Mouse (Mus musculus): ENCODE measurements around the gene Pptc7.

Pptc7 gene

DNA sequence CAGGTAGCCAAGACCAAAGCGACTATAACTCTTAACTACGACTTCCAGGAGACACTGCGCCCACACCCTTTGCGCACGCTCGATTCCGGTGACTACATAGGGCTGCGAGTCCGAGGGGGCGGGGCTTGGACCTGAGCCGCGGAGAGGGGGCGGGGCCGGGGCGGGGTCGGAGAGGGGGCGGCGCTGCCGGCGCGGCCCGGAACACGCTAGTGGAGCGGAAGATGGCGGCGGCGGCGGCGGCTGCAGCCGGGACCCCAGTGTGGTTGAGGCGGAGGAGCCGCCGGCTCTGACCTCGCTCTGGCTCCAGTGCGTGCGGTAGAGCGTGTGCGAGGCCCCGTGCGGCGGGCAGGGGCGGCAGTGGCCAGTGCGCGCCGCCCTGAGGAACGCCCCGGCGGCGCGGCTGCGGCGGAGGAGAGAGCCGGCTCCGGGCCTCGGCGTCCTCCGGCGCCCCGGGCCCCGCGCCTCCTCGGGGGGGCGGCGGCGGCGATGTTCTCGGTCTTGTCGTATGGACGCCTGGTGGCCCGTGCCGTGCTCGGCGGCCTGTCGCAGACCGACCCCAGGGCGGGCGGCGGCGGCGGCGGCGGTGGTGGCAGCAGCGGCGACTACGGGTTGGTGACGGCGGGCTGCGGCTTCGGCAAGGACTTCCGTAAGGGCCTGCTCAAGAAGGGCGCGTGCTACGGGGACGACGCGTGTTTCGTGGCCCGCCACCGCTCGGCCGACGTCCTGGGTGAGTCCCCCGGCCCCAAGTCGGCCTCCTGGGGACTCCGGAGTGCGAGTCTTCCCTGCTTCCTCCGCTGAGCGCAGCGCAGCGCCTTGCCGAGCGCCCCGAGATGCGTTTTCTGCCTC is at the start of gene Pptc7:
TSS of gene Pptc7 (plus strand) at position 183 of the 846 bp plus-strand sequence.
- peak; percentile 96 for DNase-seq (ENCODE audit: low spot score)

GRCm38 (mm10) chr5:122235196-122235836 is 48.8 kb upstream of the Pptc7 start:
- DNase-seq (ENCODE audit: low spot score), result no peak

GRCm38 (mm10) chr5:122237200-122237599 is 47.0 kb upstream of the Pptc7 start:
- no peak for DNase-seq (ENCODE audit: low spot score)

DNA sequence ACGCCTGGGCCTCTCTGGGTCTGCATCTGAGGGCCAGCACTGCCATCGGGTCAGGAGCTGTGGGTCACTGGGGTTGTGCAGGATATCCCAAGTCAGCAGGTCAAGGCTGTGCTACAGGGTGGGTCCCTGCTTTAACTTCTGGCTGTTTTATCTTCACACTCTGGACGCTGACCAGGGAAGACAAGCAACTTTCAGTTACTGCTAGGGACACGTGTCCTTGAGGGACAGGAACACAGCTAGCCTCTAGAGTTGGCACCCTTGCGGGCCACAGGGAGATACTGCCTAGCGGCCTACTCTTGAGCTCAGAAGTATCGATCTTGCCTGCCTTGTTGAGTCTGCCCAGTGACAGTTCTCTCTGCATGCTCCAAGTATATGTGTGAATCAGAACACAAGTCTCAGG is 44.5 kb upstream of the Pptc7 start:
- DNase-seq (ENCODE audit: low spot score), result no peak

DNA sequence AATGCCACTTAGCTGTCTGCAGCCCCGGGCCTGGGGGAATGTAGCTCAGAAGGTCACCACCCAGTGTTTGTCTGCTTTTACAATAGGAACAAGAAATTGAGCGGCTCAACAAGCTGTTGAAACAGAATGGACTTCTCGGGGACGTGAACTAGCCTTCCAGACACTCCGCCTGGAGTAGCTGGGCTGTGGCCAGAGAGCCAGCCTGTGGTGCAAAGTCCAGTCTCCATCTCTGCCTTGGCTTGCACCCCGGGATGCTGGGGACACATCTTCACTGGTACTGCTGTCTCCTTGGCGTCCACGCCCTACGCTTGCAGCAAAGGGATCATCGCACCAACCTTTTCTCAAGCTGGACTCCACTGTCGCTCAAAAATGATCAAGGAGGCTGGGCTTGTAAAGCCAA is 43.6 kb upstream of the Pptc7 start:
- no peak for DNase-seq (ENCODE audit: low spot score)

DNA sequence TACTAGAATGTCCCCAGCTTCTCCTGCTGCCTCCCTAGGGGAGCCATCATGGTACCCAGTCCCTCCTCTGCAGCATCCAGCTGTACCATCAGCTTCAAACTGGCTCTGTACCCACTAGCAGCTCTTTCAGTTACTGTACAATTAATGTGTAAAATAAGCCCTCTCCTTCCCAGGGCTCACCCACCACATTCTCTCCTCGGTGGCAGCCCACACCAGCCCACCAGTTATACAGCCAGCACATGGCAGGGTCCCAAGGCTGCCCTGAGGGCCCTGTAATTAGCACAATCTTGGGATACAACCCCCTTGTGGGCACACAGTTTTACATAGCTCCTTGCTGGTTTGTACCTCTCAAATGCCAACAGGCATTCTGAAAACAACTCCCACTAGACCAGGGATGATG is 43.2 kb upstream of the Pptc7 start:
- no peak for DNase-seq (ENCODE audit: low spot score)

- DNase-seq (ENCODE audit: low spot score), result no peak
These were observed 41.5 kb upstream of the Pptc7 start for GRCm38 (mm10) chr5:122242521-122243123.

DNA sequence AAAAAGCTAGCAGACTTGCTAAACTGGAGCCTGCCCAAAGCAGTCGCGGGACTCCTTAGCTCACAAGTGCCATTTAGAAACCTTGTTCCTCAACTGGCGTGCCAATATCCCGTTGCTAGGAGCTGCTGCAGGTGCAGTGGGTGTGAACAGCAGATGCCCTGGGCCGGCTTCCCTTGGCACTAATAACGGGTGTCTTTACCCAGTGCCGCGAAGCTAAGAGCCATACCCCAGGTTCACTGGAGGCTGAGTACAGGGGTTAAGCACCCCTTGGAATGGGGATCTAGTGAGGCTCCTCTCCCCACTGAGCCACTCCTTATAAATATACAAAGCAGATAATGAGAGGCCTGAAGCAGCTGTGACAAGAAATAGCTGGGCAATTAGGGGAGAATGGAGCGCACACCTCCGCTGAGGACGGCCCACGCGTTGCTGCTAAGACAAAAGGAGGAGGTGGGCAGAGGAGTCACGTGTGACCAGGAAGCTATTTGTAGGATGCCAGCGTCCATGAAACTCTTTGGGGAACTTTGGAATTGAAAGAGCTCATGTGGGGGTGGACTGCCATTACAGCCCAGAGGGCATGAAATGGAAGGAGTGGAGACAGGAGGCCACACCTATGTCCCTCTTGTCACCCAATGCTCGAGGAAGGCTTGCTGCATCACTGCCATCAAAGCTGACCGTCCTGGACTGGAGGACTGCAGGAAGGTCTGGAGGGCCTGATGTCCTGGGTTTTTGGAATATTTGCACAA is 40.2 kb upstream of the Pptc7 start:
- DNase-seq (ENCODE audit: low spot score), result no peak

GRCm38 (mm10) chr5:122245186-122245585 is 39.0 kb upstream of the Pptc7 start:
- DNase-seq (ENCODE audit: low spot score), result no peak

GRCm38 (mm10) chr5:122246547-122247167 is 37.5 kb upstream of the Pptc7 start:
- DNase-seq (ENCODE audit: low spot score), result no peak

- peak; percentile 80 for DNase-seq (ENCODE audit: low spot score)
These were observed 36.6 kb upstream of the Pptc7 start for GRCm38 (mm10) chr5:122247529-122247928.

DNA sequence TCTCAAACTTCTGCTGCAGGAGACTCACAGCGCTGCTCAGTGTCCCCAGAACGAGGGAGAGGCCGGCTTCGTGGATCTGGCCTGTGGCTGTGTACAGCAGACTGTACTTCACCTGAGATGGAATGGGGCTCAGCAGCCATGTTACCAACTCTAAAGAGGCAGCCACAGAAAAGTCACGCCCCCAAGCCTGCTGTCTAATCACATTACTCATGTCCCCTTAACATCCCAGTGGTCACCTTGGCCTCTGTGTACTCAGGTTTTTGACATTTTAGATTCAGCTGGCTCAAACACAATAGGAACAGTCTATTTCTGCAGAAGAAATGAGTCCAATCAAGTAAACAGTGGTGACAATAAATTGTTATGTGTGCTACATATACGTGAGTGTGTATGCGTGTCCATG is 36.2 kb upstream of the Pptc7 start:
- DNase-seq (ENCODE audit: low spot score), result no peak

DNA sequence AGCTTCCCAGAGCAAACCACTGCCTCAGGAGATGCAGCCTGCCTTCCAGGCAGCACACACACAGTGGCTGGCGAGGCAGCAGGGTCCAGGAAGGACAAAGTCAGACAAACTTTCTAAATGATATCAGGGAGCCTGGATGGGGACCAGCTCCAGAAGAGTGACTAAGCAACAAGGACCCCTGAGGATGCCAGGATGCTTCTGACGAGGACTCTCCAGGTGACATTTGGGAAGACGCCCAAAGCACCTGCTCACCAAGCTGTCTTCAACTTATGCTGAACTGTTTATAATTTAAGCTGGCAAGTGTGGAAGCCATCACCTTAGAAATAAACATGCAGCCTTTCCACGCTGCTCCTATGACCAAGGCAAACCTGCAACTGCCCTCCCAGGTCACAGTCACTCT is 34.9 kb upstream of the Pptc7 start:
- no peak for DNase-seq (ENCODE audit: low spot score)

- DNase-seq (ENCODE audit: low spot score), result no peak
These were observed 32.1 kb upstream of the Pptc7 start for GRCm38 (mm10) chr5:122251895-122252606.

GRCm38 (mm10) chr5:122258027-122258741 is 26.0 kb upstream of the Pptc7 start:
- no peak for DNase-seq (ENCODE audit: low spot score)

- no peak for DNase-seq (ENCODE audit: low spot score)
These were observed 22.1 kb upstream of the Pptc7 start for GRCm38 (mm10) chr5:122262104-122262503.

DNA sequence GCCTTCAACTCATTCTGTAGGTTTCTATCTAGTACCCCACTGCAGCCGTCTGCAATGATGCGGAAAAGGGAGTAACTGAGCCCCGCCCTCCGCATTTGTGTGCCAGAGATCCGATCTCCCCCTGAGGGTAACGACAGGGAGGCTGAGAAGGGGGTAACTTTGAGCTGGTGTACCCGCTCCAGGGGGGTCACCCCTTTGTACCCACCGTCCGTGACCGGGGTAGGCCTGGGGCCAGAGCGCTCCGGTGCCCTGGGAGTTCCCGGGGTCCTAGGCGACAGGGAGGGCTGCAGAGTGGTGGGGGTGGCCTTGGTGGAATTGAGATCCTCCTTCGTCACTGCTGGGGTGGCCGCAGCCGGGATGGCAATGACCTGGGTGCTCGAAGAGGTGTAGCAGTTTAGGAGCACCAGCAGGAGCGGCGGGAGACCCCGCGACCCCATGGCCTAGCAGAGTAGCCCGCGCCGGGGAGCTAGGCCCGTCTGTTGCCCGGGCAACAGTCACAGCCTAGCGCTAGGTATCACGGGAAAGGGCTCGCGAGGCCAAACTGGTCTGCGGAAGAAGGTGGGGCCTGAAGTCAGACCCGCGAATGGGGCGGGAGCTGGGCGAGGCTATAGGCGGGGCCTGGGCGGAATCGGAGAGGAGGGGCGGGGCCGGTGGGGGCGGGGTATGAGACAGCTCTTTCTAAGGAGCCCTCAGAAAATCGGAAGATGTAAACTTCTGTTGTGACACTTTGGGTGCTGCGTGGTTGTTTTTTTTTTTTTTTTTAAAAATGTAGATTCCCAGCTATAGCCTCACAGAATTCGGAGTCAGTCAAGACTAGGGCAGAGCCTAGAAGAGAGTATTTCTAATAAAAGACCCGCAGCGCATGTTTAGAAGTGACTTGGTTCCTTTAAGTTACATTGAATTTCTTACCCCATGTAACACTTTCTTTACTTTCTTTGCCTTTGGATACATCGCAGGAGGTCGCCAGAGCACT is 19.9 kb upstream of the Pptc7 start, which contains the start of gene Tctn1:
TSS of gene Tctn1 (minus strand) at position 528 of the 973 bp plus-strand sequence.
- DNase-seq (ENCODE audit: low spot score), result peak; percentile 97

- DNase-seq (ENCODE audit: low spot score), result no peak
These were observed 19.0 kb upstream of the Pptc7 start for GRCm38 (mm10) chr5:122265187-122265586.

DNA sequence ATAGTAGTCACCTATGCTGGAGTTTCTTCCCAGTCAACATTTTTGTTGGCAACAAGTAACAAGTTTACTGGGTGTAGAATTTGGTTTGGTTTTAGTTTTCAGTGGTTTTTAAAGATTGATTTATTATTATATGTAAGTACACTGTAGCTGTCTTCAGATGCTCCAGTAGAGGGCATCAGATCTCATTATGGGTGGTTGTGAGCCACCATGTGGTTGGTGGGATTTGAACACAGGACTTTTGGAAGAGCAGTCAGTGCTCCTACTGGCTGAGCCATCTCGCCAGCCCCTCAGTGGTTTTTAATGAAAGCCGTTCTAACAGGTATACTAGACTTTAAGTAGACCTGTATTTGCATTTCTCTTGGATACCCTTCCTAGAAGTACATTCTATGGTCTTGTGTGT is 18.2 kb upstream of the Pptc7 start:
- DNase-seq (ENCODE audit: low spot score), result no peak

Measured in testis, postnatal 10 days (tissue).